Mouse (Mus musculus): ENCODE measurements around the gene Ssr2. TPM values are rescaled to one million over a fixed set of nuclear protein-coding genes. Genes with fewer than 3 reads are reported as not detected.

The Ssr2 gene
- polyA plus RNA-seq, 1 experiment from 2014 or later = 187 TPM

- H3K9me3 ChIP-seq (replicated peaks) = no peaks in the 10 kb centered on the region
- no peak overlapping the region for H3K9ac ChIP-seq
- no peak overlapping the region for H3K27ac ChIP-seq
- ATAC-seq (ENCODE audit: low read depth) = no peak
- 37% methylated on average over 5 of the region's 5 CpGs for WGBS (ENCODE audit: insufficient replicate concordance)
- H3K4me3 ChIP-seq (replicated peaks) = no peak overlapping the region
- no peaks in the 10 kb centered on the region for H3K27me3 ChIP-seq
- H3K4me2 ChIP-seq = no peak overlapping the region
- no peaks in the 10 kb centered on the region for H3K36me3 ChIP-seq
- DNase-seq = no peak
- peaks cover 34% of the 10 kb centered on the region for H3K4me1 ChIP-seq (replicated peaks)
Measured at GRCm38 (mm10) chr3:88543651-88544410, 31.8 kb upstream of the Ssr2 start.

- no peak for ATAC-seq (ENCODE audit: low read depth)
- Histone ChIP-seq H3K4me1 (replicated peaks) (peaks cover 31% of the 10 kb centered on the region), H3K27ac (no peak overlapping the region), H3K9me3 (replicated peaks) (no peaks in the 10 kb centered on the region), H3K4me3 (replicated peaks) (no peak overlapping the region), H3K27me3 (no peaks in the 10 kb centered on the region), H3K9ac (no peak overlapping the region), H3K36me3 (no peaks in the 10 kb centered on the region), H3K4me2 (no peak overlapping the region)
- peak; percentile 20 for DNase-seq
- 35% methylated on average over 5 of the region's 5 CpGs for WGBS (ENCODE audit: insufficient replicate concordance)
Measured at GRCm38 (mm10) chr3:88544514-88544913, 31.2 kb upstream of the Ssr2 start.

GRCm38 (mm10) chr3:88544955-88545591, 30.6 kb upstream of the Ssr2 start:
- 53% methylated on average over 20 of the region's 20 CpGs for WGBS (ENCODE audit: insufficient replicate concordance)

GRCm38 (mm10) chr3:88546674-88547418, 28.8 kb upstream of the Ssr2 start:
- Histone ChIP-seq H3K4me2 (no peak overlapping the region), H3K4me1 (replicated peaks) (peaks cover 39% of the 10 kb centered on the region), H3K9me3 (replicated peaks) (no peaks in the 10 kb centered on the region), H3K27me3 (no peaks in the 10 kb centered on the region), H3K4me3 (replicated peaks) (no peak overlapping the region), H3K36me3 (no peaks in the 10 kb centered on the region), H3K9ac (no peak overlapping the region), H3K27ac (no peak overlapping the region)
- no peak for ATAC-seq (ENCODE audit: low read depth)
- no peak for DNase-seq
- 44% methylated on average over 6 of the region's 6 CpGs for WGBS (ENCODE audit: insufficient replicate concordance)

More at GRCm38 (mm10) chr3:88544955-88545591, 30.6 kb upstream of the Ssr2 start:
- no peak for DNase-seq
- no peak overlapping the region for H3K9ac ChIP-seq
- H3K27me3 ChIP-seq = no peaks in the 10 kb centered on the region
- no peak overlapping the region for H3K27ac ChIP-seq
- no peak for ATAC-seq (ENCODE audit: low read depth)
- no peak overlapping the region for H3K4me3 ChIP-seq (replicated peaks)
- no peaks in the 10 kb centered on the region for H3K9me3 ChIP-seq (replicated peaks)
- H3K4me2 ChIP-seq = no peak overlapping the region
- H3K36me3 ChIP-seq = no peaks in the 10 kb centered on the region
- peaks cover 31% of the 10 kb centered on the region for H3K4me1 ChIP-seq (replicated peaks)

GRCm38 (mm10) chr3:88548180-88548917, 27.3 kb upstream of the Ssr2 start, which contains the start of gene Rab25:
Rab25 (minus strand) TSS chr3:88548300.
- H3K27ac ChIP-seq = no peak within 1 kb of the TSS
- no peaks in the 10 kb centered on the region for H3K27me3 ChIP-seq
- 69% methylated on average over 18 of the region's 18 CpGs for WGBS (ENCODE audit: insufficient replicate concordance)
- no peak for ATAC-seq (ENCODE audit: low read depth)
- H3K4me1 ChIP-seq (replicated peaks) = peaks cover 46% of the 10 kb centered on the region
- H3K36me3 ChIP-seq = no peaks in the 10 kb centered on the region
- H3K9me3 ChIP-seq (replicated peaks) = no peaks in the 10 kb centered on the region
- no peak within 1 kb of the TSS for H3K4me2 ChIP-seq
- H3K4me3 ChIP-seq (replicated peaks) = no peak within 1 kb of the TSS
- no peak for DNase-seq
- no peak within 1 kb of the TSS for H3K9ac ChIP-seq

GRCm38 (mm10) chr3:88551586-88551985, 24.1 kb upstream of the Ssr2 start:
- Histone ChIP-seq H3K4me2 (peak overlapping the region; percentile 96), H3K4me3 (replicated peaks) (peak overlapping the region; percentile 83), H3K9me3 (replicated peaks) (no peaks in the 10 kb centered on the region), H3K27me3 (no peaks in the 10 kb centered on the region), H3K4me1 (replicated peaks) (peaks cover 56% of the 10 kb centered on the region), H3K36me3 (peaks cover 15% of the 10 kb centered on the region), H3K9ac (peak overlapping the region; percentile 92), H3K27ac (0 out of 2 replicates have a peak overlapping the region, but pooled peaks have one; percentile 24)
- WGBS (ENCODE audit: insufficient replicate concordance) = 64% methylated on average over 4 of the region's 4 CpGs
- DNase-seq (no peak), ATAC-seq (ENCODE audit: low read depth) (no peak)

- Histone ChIP-seq H3K27me3 (no peaks in the 10 kb centered on the region), H3K9ac (peak overlapping the region; percentile 92), H3K4me1 (replicated peaks) (peaks cover 50% of the 10 kb centered on the region), H3K27ac (peak overlapping the region; percentile 83), H3K4me3 (replicated peaks) (peak overlapping the region; percentile 83), H3K9me3 (replicated peaks) (no peaks in the 10 kb centered on the region), H3K36me3 (peaks cover 21% of the 10 kb centered on the region), H3K4me2 (peak overlapping the region; percentile 96)
- WGBS (ENCODE audit: insufficient replicate concordance) = 10% methylated on average over 16 of the region's 16 CpGs
- ATAC-seq (ENCODE audit: low read depth) (no peak), DNase-seq (no peak)
Measured at GRCm38 (mm10) chr3:88552082-88552645, 23.5 kb upstream of the Ssr2 start.

- H3K9ac ChIP-seq = peak within 1 kb of the TSS; percentile 92
- no peaks in the 10 kb centered on the region for H3K9me3 ChIP-seq (replicated peaks)
- H3K36me3 ChIP-seq = peaks cover 28% of the 10 kb centered on the region
- no peaks in the 10 kb centered on the region for H3K27me3 ChIP-seq
- peaks cover 49% of the 10 kb centered on the region for H3K4me1 ChIP-seq (replicated peaks)
- peak within 1 kb of the TSS; percentile 96 for H3K4me2 ChIP-seq
- ATAC-seq (ENCODE audit: low read depth) (peak; percentile 89), DNase-seq (peak; percentile 95)
- WGBS (ENCODE audit: insufficient replicate concordance) = under 1% methylated on average over 48 of the region's 48 CpGs
- H3K4me3 ChIP-seq (replicated peaks) = peak within 1 kb of the TSS; percentile 83
- peak within 1 kb of the TSS; percentile 93 for H3K27ac ChIP-seq
Measured at GRCm38 (mm10) chr3:88552676-88553524, 22.8 kb upstream of the Ssr2 start, which contains the start of gene Lamtor2. Lamtor2 (minus strand) TSS chr3:88553074.

GRCm38 (mm10) chr3:88553525-88553879, 22.2 kb upstream of the Ssr2 start, which contains the start of gene Ubqln4:
Ubqln4 (plus strand) TSS chr3:88553758.
- H3K4me3 ChIP-seq (replicated peaks) = peak within 1 kb of the TSS; percentile 83
- no peaks in the 10 kb centered on the region for H3K9me3 ChIP-seq (replicated peaks)
- WGBS (ENCODE audit: insufficient replicate concordance) = 0% methylated on average over 18 of the region's 37 CpGs
- peaks cover 49% of the 10 kb centered on the region for H3K4me1 ChIP-seq (replicated peaks)
- H3K4me2 ChIP-seq = peak within 1 kb of the TSS; percentile 96
- H3K9ac ChIP-seq = peak within 1 kb of the TSS; percentile 92
- H3K27me3 ChIP-seq = no peaks in the 10 kb centered on the region
- H3K36me3 ChIP-seq = peaks cover 34% of the 10 kb centered on the region
- DNase-seq (peak; percentile 87), ATAC-seq (ENCODE audit: low read depth) (peak; percentile 79)
- H3K27ac ChIP-seq = peak within 1 kb of the TSS; percentile 93
